Mouse (Mus musculus) cortical plate, adult 2 months (tissue): ENCODE results near the gene Sgms1. TPM values are rescaled to one million over a fixed set of nuclear protein-coding genes. Genes with fewer than 3 reads are reported as not detected.

Experiments used
- H3K27ac ChIP-seq: fragments of 200-500 bp; 2 replicates; pipeline ENCODE4 v1.5.1; 2012; ENCODE audit warnings: low read length, control low read depth, inconsistent platforms; ENCODE audit not compliant: insufficient read depth
- H3K4me1 ChIP-seq: fragments of 200-500 bp; 2 replicates; pipeline ENCODE4 v1.6.1; 2011; ENCODE audit warnings: low read length; ENCODE audit not compliant: control insufficient read depth, insufficient read depth
- H3K4me3 ChIP-seq: fragments of 200-500 bp; 2 replicates; pipeline ENCODE4 v1.5.1; 2011; ENCODE audit warnings: mild to moderate bottlenecking, low read length, control low read depth; ENCODE audit not compliant: insufficient read depth
- CTCF ChIP-seq: fragments of 200-500 bp; IDR thresholded peaks from 2 replicates; pipeline ENCODE4 v1.5.1; 2011; ENCODE audit warnings: mild to moderate bottlenecking, control low read depth, low read length; ENCODE audit not compliant: insufficient read depth; ENCODE audit errors: extremely low read depth
- POLR2A ChIP-seq: fragments of 200-500 bp; IDR thresholded peaks from 2 replicates; pipeline ENCODE4 v1.6.1; 2011; ENCODE audit warnings: mild to moderate bottlenecking, low read length, control low read depth; ENCODE audit not compliant: insufficient read depth; ENCODE audit errors: extremely low read depth
- polyA plus RNA-seq: library from polyadenylated mRNA; depleted of rRNA; stranded (reverse); fragments of >200 nt; gene quantifications from 2 replicates; pipeline ENCODE4 v1.2.3, GENCODE M21; 2012

The Sgms1 gene
- polyA plus RNA-seq, 1 experiment, result 34.3 TPM

DNA sequence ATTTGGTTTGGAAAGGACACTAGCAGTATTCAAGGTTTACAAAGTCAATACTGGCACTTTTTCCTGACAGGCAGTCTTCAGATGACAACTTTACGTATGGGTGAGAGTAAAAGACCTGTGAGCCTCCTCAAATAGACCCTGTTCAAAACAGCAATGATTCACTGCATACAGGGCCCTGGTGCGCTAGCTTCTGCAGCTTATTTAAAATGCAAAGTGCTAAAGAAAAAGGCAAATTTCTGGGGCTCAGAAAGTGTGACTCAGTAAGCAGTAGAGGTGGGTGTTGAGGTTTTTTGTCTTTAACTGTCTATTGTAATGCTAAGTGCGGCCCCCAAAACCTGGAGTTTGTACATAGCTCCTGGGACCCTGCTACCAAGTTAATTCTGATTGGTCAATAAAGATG is 81.2 kb downstream of the Sgms1 start:
- H3K27ac ChIP-seq, result peak overlapping the region; percentile 35
- no peak overlapping the region for H3K4me3 ChIP-seq
- TF ChIP-seq POLR2A (no peak), CTCF (no peak)
- H3K4me1 ChIP-seq, result peaks cover 3% of the 10 kb centered on the region; the same call in 1 of the 2 replicates

- TF ChIP-seq POLR2A (no peak), CTCF (no peak)
- H3K4me3 ChIP-seq, result no peak overlapping the region
- H3K27ac ChIP-seq, result peak overlapping the region; percentile 89
- peaks cover 8% of the 10 kb centered on the region for H3K4me1 ChIP-seq
Measured at GRCm38 (mm10) chr19:32304898-32305297, 84.6 kb downstream of the Sgms1 start.

GRCm38 (mm10) chr19:32304008-32304873 is 85.3 kb downstream of the Sgms1 start:
- TF ChIP-seq POLR2A (no peak), CTCF (no peak)
- Histone ChIP-seq H3K4me3 (no peak overlapping the region), H3K27ac (peak overlapping the region; percentile 89), H3K4me1 (peaks cover 8% of the 10 kb centered on the region)

DNA sequence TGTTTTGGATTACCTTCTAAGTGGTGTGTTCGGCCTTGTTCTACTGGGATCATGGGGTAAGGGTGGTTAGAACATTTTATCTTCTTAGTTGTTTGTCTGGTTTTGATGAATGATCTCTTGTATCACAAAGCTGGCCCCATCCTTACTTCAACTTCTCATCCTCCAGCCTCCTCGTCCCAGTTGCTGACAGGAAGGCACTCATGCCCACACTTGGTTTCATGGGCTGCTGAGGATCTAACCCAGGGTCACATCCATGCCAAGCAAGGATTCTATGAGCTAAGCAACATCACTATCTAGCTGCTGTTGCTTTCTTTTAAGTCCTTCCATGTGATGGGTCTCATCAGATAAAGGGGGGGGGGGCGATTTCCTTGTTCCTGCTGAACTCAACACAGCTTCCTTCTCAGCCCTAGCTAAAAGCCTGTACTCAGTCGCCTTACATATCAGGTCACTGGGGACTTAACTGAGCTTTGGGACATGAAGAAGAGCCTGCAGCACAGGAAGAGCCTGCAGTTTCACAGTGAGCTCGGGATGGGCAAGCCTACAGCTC is 86.6 kb downstream of the Sgms1 start:
- Histone ChIP-seq H3K27ac (peak overlapping the region; percentile 81; the same call in 1 of the 2 replicates), H3K4me1 (peaks cover 5% of the 10 kb centered on the region), H3K4me3 (no peak overlapping the region)
- TF ChIP-seq CTCF, result no peak
- no peak for TF ChIP-seq POLR2A

- H3K27ac ChIP-seq, result no peak overlapping the region
- TF ChIP-seq CTCF, result no peak
- TF ChIP-seq POLR2A, result no peak
- H3K4me3 ChIP-seq, result no peak overlapping the region
- peaks cover 5% of the 10 kb centered on the region for H3K4me1 ChIP-seq
Measured at GRCm38 (mm10) chr19:32301568-32301967, 87.9 kb downstream of the Sgms1 start.

GRCm38 (mm10) chr19:32298221-32298620 is 91.3 kb downstream of the Sgms1 start:
- Histone ChIP-seq H3K4me3 (no peak overlapping the region), H3K27ac (no peak overlapping the region), H3K4me1 (peaks cover 8% of the 10 kb centered on the region)
- TF ChIP-seq POLR2A (no peak), CTCF (no peak)

DNA sequence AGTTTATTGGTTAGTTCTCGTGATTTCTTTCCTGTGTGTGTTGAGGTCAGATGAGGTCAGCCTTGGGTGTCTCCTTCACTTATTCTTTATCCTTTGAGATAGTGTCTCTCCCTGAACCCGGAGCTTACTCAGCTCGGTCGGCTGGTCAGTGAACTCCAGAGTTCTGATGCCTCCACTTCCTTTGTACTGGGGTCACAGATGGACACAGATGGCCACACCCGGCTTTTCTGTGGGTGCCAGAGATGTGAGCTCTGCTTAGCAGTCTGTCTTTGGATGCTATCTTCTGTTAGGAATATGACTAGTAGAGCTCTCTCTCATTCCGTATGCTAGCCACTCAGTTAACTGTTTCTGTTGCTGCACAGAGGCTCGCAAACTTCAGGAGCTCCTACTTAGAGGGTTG is 92.7 kb downstream of the Sgms1 start:
- Histone ChIP-seq H3K27ac (no peak overlapping the region), H3K4me1 (peaks cover 10% of the 10 kb centered on the region; the same call in 1 of the 2 replicates), H3K4me3 (no peak overlapping the region)
- TF ChIP-seq CTCF (no peak), POLR2A (no peak)

GRCm38 (mm10) chr19:32295581-32295980 is 93.9 kb downstream of the Sgms1 start:
- TF ChIP-seq POLR2A (no peak), CTCF (no peak)
- no peak overlapping the region for H3K27ac ChIP-seq
- H3K4me3 ChIP-seq, result no peak overlapping the region
- H3K4me1 ChIP-seq, result peaks cover 8% of the 10 kb centered on the region; the same call in 1 of the 2 replicates

DNA sequence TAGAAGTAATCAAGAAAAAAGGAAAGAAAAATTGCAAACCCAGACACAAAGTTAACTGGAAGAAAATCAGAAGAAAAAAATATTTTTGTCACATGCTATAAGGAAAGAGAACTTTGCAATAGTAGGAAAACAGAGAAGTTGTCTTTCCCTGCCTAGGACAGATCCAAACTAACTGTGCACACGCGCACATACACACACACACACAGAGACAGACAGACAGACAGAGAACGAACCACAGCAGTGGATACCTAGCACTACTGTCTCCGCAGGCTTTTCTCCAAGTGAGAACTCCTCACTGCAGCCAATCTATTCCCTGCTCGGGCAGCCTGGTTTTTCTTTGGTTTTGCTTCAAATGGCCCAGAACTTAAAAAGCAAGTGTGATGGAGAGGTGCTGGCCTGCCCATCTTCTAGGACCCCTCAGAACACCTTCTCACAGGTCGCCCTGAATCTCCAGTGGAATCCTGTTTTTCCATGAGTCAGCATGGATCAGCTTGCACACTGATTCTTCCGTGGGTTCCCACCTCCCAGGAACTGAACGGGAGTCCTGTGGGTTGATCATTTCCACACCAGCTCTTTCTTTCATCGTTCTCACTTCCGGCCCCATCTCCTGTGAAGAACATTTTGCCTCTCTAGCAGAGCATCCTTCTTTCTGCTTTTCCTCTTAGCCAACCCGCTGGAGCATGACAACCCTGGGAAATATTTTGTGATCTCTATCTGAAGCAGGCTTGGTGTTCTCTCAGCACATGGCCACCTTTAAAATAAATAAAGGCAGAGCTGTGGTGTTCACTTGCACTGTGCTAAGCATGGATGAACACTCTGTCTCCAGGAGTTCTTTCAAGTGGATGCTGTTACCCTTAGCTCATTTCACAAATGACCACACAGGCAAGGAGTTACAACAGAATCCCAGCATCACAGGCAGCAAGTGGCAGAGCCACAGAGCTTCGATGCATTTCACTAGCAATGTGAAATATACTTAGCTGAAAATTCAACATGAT is 96.4 kb downstream of the Sgms1 start:
- no peak for TF ChIP-seq POLR2A
- no peak for TF ChIP-seq CTCF
- Histone ChIP-seq H3K4me3 (no peak overlapping the region), H3K4me1 (peaks cover 8% of the 10 kb centered on the region; the same call in 1 of the 2 replicates), H3K27ac (peak overlapping the region; percentile 33; the same call in 1 of the 2 replicates)
